Mouse (Mus musculus) MEL (cell line): Measurements from ENCODE around the gene Fthl17c.
"Not testable (repeated sequence)": the region's sequence is repeated elsewhere in the genome, so short reads cannot be mapped to it uniquely, and the experiment has no call there.

Experiments used
- CHD1 ChIP-seq: IDR thresholded peaks from 2 replicates; pipeline ENCODE4 v1.6.1; 2012; ENCODE audit warnings: low read depth, mild to moderate bottlenecking, inconsistent platforms, low read length, improper control_type of control experiment
- CTCF ChIP-seq, 3 experiments: IDR thresholded peaks in 2 of 3; conservative IDR thresholded peaks in 1 of 3; 2 replicates each; pipeline ENCODE4 v1.5.1; 2011 to 2012; ENCODE audit warnings: low read length in 3 of 3, low read depth in 2 of 3, mild to moderate bottlenecking in 2 of 3, improper control_type of control experiment in 1 of 3, inconsistent platforms in 1 of 3, mixed read lengths in 1 of 3, moderate library complexity in 1 of 3; ENCODE audit not compliant: control insufficient read depth in 1 of 3, insufficient read depth in 1 of 3, poor library complexity in 1 of 3, severe bottlenecking in 1 of 3
- EP300 ChIP-seq, 2 experiments: IDR thresholded peaks; 2 replicates each; pipeline ENCODE4 v1.6.1; 2011; ENCODE audit warnings: improper control_type of control experiment in 2 of 2, low read length in 2 of 2, low read depth in 1 of 2, mild to moderate bottlenecking in 1 of 2
- ETS1 ChIP-seq: IDR thresholded peaks from 2 replicates; pipeline ENCODE4 v1.6.1; 2012; ENCODE audit warnings: low read depth, mild to moderate bottlenecking, inconsistent platforms, low read length, improper control_type of control experiment, moderate library complexity
- GABPA ChIP-seq: IDR thresholded peaks from 2 replicates; pipeline ENCODE4 v1.6.1; 2012; ENCODE audit warnings: low read depth, mild to moderate bottlenecking, inconsistent platforms, low read length, improper control_type of control experiment, moderate library complexity
- GATA1 ChIP-seq: IDR thresholded peaks from 2 replicates; pipeline ENCODE4 v1.6.1; 2011; ENCODE audit warnings: low read depth, low read length, improper control_type of control experiment
- MAX ChIP-seq: IDR thresholded peaks from 2 replicates; pipeline ENCODE4 v1.6.1; 2011; ENCODE audit warnings: low read length, improper control_type of control experiment
- MYC ChIP-seq: IDR thresholded peaks from 2 replicates; pipeline ENCODE4 v1.6.1; 2011; ENCODE audit warnings: low read depth, mild to moderate bottlenecking, low read length, improper control_type of control experiment, moderate library complexity
- NELFE ChIP-seq: IDR thresholded peaks from 2 replicates; pipeline ENCODE4 v1.6.1; 2011; ENCODE audit warnings: low read depth, low read length, improper control_type of control experiment
- POLR2A ChIP-seq, 2 experiments: IDR thresholded peaks; 2 replicates each; pipeline ENCODE4 v1.6.1; 2011 to 2012; ENCODE audit warnings: low read length in 2 of 2, mild to moderate bottlenecking in 2 of 2, control low read depth in 1 of 2, improper control_type of control experiment in 1 of 2, low read depth in 1 of 2, moderate library complexity in 1 of 2; ENCODE audit not compliant: control insufficient read depth in 1 of 2, insufficient read depth in 1 of 2, poor library complexity in 1 of 2
- TAL1 ChIP-seq: IDR thresholded peaks from 2 replicates; pipeline ENCODE4 v1.6.1; 2012; ENCODE audit warnings: mild to moderate bottlenecking, inconsistent platforms, low read length, moderate library complexity, mixed read lengths
- TCF12 ChIP-seq: IDR thresholded peaks from 2 replicates; pipeline ENCODE4 v1.6.1; 2014; ENCODE audit warnings: low read depth, mild to moderate bottlenecking, inconsistent platforms, low read length, improper control_type of control experiment, moderate library complexity
- UBTF ChIP-seq: IDR thresholded peaks from 2 replicates; pipeline ENCODE4 v1.6.1; 2012; ENCODE audit warnings: low read depth, mild to moderate bottlenecking, inconsistent platforms, low read length, improper control_type of control experiment, moderate library complexity, borderline replicate concordance; ENCODE audit not compliant: insufficient read depth
- USF1 ChIP-seq: IDR thresholded peaks from 2 replicates; pipeline ENCODE4 v1.6.1; 2014; ENCODE audit warnings: low read depth, mild to moderate bottlenecking, inconsistent platforms, low read length, improper control_type of control experiment, moderate library complexity

- TF ChIP-seq CTCF (IDR thresholded peaks at IDR 0.05 in 2 of 3, conservative IDR thresholded peaks at IDR 0.05 in 1 of 3; ENCODE audit: control insufficient read depth in 1 of 3, insufficient read depth in 1 of 3, low read depth in 2 of 3, low read length in 3 of 3, poor library complexity in 1 of 3, severe bottlenecking in 1 of 3); MAX; GABPA; POLR2A (IDR thresholded peaks at IDR 0.05; ENCODE audit: control insufficient read depth in 1 of 2, insufficient read depth in 1 of 2, low read depth in 1 of 2, low read length in 2 of 2, poor library complexity in 1 of 2); GATA1; CHD1; MYC; USF1; EP300 (IDR thresholded peaks at IDR 0.05; ENCODE audit: low read depth in 1 of 2, low read length in 2 of 2); TAL1; NELFE; TCF12; ETS1; UBTF: not testable (repeated sequence)
Observed at GRCm38 (mm10) chrX:8976459-8976858, at the start of gene Fthl17c.
